Mouse (Mus musculus) forebrain, embryonic 16.5 days (tissue): ENCODE data around the gene Hyal6. TPM values are rescaled to one million over a fixed set of nuclear protein-coding genes. Genes with fewer than 3 reads are reported as not detected.
A peak's percentile ranks its signal among the peaks of the same experiment; 100 is the strongest.

ENCODE experiments used
- ATAC-seq: fragments of 200-750 bp; cut with Nextera tagmentation; 2 replicates; pipeline ENCODE4 v1.8.0; 2017; ENCODE audit warnings: mild to moderate bottlenecking, moderate library complexity
- H3K27ac ChIP-seq: fragments of 300-500 bp; sonication (generic); 2 replicates; pipeline ENCODE4 v1.5.1; 2014; ENCODE audit warnings: low read length, control low read depth
- H3K27me3 ChIP-seq: fragments of 300-500 bp; sonication (generic); replicated peaks from 2 replicates; pipeline ENCODE4 v1.6.1; 2014; ENCODE audit warnings: low read length; ENCODE audit not compliant: control insufficient read depth, insufficient read depth
- H3K36me3 ChIP-seq: fragments of 300-500 bp; sonication (generic); 2 replicates; pipeline ENCODE4 v1.6.1; 2014; ENCODE audit not compliant: control insufficient read depth, insufficient read depth
- H3K4me1 ChIP-seq: fragments of 300-500 bp; sonication (generic); replicated peaks from 2 replicates; pipeline ENCODE4 v1.6.1; 2014; ENCODE audit warnings: low read length; ENCODE audit not compliant: control insufficient read depth, insufficient read depth
- H3K4me2 ChIP-seq: fragments of 300-500 bp; sonication (generic); 2 replicates; pipeline ENCODE4 v1.6.1; 2014; ENCODE audit warnings: mild to moderate bottlenecking, low read length, control low read depth
- H3K4me3 ChIP-seq: fragments of 300-500 bp; sonication (generic); replicated peaks from 2 replicates; pipeline ENCODE4 v1.5.1; 2014; ENCODE audit warnings: mild to moderate bottlenecking, low read length, control low read depth
- H3K9ac ChIP-seq: fragments of 300-500 bp; sonication (generic); replicated peaks from 2 replicates; pipeline ENCODE4 v1.6.1; 2014; ENCODE audit warnings: low read depth, low read length, control low read depth
- H3K9me3 ChIP-seq: fragments of 300-500 bp; sonication (generic); 2 replicates; pipeline ENCODE4 v1.6.1; 2016; ENCODE audit warnings: low read length; ENCODE audit not compliant: control insufficient read depth
- WGBS: fragments of 180-500 bp; shearing (Covaris S2); extraction: QIAGEN DNeasy Blood & Tissue Kit; methylation state at CpG from one replicate; pipeline ENCODE4 v1.1.7; 2014; 5-methylcytosine and 5-hydroxymethylcytosine counted together
- polyA plus RNA-seq: library from polyadenylated mRNA; unstranded; fragments of >200 nt; fragmentation: Nextera tagmentation; extraction: Ambion mirVana; gene quantifications from 2 replicates; pipeline ENCODE4 v1.2.1, GENCODE M21; 2015

The Hyal6 gene
- polyA plus RNA-seq, result not detected in 2 replicates

DNA sequence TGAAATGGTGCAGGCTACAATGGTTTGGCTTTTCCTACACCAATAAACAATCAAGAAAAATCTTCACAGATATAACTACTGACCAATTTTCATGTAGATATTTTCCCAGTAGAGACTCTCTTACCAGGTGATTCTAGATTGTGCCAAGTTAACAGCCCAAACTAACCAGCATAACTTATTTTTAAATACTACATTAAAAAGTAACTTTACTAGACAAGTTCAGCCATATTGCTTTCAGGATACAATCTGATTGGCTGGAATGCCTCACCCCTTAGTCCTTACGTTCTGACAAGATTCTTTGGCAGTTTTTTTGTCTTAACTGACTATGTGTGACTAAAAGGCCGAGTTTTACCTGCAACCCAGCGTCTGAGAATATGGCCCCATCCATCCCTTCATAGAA is at the start of gene Hyal6:
Hyal6 (plus strand) TSS at position 301 of the 400 bp plus-strand sequence.
- Histone ChIP-seq H3K9me3 (no peaks in the 10 kb centered on the region), H3K9ac (no peak within 1 kb of the TSS), H3K4me1 (no peaks in the 10 kb centered on the region), H3K36me3 (no peaks in the 10 kb centered on the region), H3K27me3 (no peaks in the 10 kb centered on the region), H3K4me2 (no peak within 1 kb of the TSS), H3K4me3 (no peak within 1 kb of the TSS), H3K27ac (no peak within 1 kb of the TSS)
- WGBS, result 80% methylated on average over 3 of the region's 3 CpGs
- ATAC-seq, result no peak

GRCm38 (mm10) chr6:24687871-24688270 is 45.2 kb upstream of the Hyal6 start:
- Histone ChIP-seq H3K36me3 (no peaks in the 10 kb centered on the region), H3K27me3 (no peaks in the 10 kb centered on the region), H3K4me1 (no peaks in the 10 kb centered on the region), H3K4me2 (no peak overlapping the region), H3K27ac (no peak overlapping the region), H3K4me3 (no peak overlapping the region), H3K9me3 (no peaks in the 10 kb centered on the region), H3K9ac (no peak overlapping the region)
- 23% methylated on average over 1 of the region's 1 CpGs for WGBS
- no peak for ATAC-seq

DNA sequence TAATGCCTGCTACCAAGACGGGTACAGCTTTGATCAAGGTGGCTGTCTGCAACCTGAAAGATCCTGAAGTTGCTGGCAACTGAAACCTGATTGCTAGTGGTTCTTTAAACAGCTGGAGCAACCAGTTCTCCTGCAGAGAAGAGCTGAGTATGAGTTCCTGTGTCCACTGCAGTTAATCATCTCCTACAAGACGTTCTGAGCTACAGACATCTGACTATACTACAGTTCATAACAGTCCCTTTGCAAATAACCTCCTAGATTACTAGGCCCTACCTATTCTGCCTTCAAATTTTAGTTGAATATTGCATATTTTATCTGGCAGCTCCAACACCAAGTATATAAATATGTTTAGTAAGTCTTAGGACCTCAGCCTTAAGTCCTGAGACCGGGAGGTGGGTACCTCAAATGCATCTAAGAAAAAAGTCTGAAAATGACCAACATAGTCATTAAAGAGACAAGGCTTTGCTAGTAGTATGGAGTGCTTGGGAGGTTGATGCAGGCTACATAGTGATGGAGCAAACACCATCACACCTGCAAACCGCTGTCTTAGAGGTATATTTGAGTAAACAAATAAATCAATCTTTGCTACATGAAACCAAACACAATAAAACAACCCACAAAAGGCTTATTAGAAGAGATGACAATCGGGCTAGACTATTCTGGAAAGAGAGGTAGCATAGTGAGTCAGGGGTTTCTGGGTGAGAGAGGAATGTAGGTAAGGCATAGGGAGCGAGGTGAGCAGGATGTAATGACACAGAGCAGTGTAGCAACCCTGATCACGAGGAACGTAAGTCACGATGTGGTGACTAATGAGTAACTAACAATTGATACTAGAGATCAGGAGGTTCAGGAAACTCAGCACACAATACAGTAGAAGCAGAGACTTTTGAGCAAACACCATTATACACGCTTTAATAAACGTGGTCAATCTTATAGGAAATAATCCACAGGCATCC is 38.3 kb upstream of the Hyal6 start:
- WGBS, result 84% methylated on average over 11 of the region's 11 CpGs
- Histone ChIP-seq H3K36me3 (no peaks in the 10 kb centered on the region), H3K9me3 (no peaks in the 10 kb centered on the region), H3K4me2 (no peak overlapping the region), H3K4me1 (no peaks in the 10 kb centered on the region), H3K4me3 (no peak overlapping the region), H3K27me3 (no peaks in the 10 kb centered on the region), H3K27ac (no peak overlapping the region), H3K9ac (no peak overlapping the region)
- no peak for ATAC-seq

- Histone ChIP-seq H3K4me3 (no peak overlapping the region), H3K4me1 (no peaks in the 10 kb centered on the region), H3K36me3 (no peaks in the 10 kb centered on the region), H3K27ac (no peak overlapping the region), H3K27me3 (no peaks in the 10 kb centered on the region), H3K9me3 (no peaks in the 10 kb centered on the region), H3K4me2 (no peak overlapping the region), H3K9ac (no peak overlapping the region)
- WGBS, result 90% methylated on average over 4 of the region's 4 CpGs
- no peak for ATAC-seq
These were observed 36.9 kb upstream of the Hyal6 start for GRCm38 (mm10) chr6:24696117-24696516.

GRCm38 (mm10) chr6:24697216-24697615 is 35.8 kb upstream of the Hyal6 start:
- no peaks in the 10 kb centered on the region for H3K9me3 ChIP-seq

GRCm38 (mm10) chr6:24707090-24707489 is 26.0 kb upstream of the Hyal6 start:
- H3K27ac ChIP-seq, result no peak overlapping the region
- 88% methylated on average over 5 of the region's 5 CpGs for WGBS
- no peak overlapping the region for H3K9ac ChIP-seq
- no peaks in the 10 kb centered on the region for H3K4me1 ChIP-seq
- no peak for ATAC-seq
- no peaks in the 10 kb centered on the region for H3K27me3 ChIP-seq
- H3K4me2 ChIP-seq, result no peak overlapping the region
- no peak overlapping the region for H3K4me3 ChIP-seq
- H3K36me3 ChIP-seq, result no peaks in the 10 kb centered on the region
- no peaks in the 10 kb centered on the region for H3K9me3 ChIP-seq

More at GRCm38 (mm10) chr6:24697216-24697615, 35.8 kb upstream of the Hyal6 start:
- Histone ChIP-seq H3K27ac (no peak overlapping the region), H3K36me3 (no peaks in the 10 kb centered on the region), H3K27me3 (no peaks in the 10 kb centered on the region), H3K4me2 (no peak overlapping the region), H3K9ac (no peak overlapping the region), H3K4me1 (no peaks in the 10 kb centered on the region), H3K4me3 (no peak overlapping the region)
- WGBS, result 91% methylated on average over 5 of the region's 5 CpGs
- ATAC-seq, result no peak

GRCm38 (mm10) chr6:24707499-24707898 is 25.5 kb upstream of the Hyal6 start:
- Histone ChIP-seq H3K4me2 (no peak overlapping the region), H3K27ac (no peak overlapping the region), H3K9me3 (no peaks in the 10 kb centered on the region), H3K4me1 (no peaks in the 10 kb centered on the region), H3K27me3 (no peaks in the 10 kb centered on the region), H3K36me3 (no peaks in the 10 kb centered on the region), H3K4me3 (no peak overlapping the region), H3K9ac (no peak overlapping the region)
- 78% methylated on average over 2 of the region's 2 CpGs for WGBS
- ATAC-seq, result no peak

GRCm38 (mm10) chr6:24721317-24722099 is 11.5 kb upstream of the Hyal6 start:
- H3K27ac ChIP-seq, result no peak overlapping the region
- no peak overlapping the region for H3K4me3 ChIP-seq
- no peaks in the 10 kb centered on the region for H3K4me1 ChIP-seq
- 28% methylated on average over 13 of the region's 13 CpGs for WGBS
- H3K9ac ChIP-seq, result no peak overlapping the region
- no peaks in the 10 kb centered on the region for H3K9me3 ChIP-seq
- ATAC-seq, result peak; percentile 91
- H3K36me3 ChIP-seq, result no peaks in the 10 kb centered on the region
- H3K27me3 ChIP-seq, result no peaks in the 10 kb centered on the region
- H3K4me2 ChIP-seq, result no peak overlapping the region

GRCm38 (mm10) chr6:24728130-24728529 is 4.9 kb upstream of the Hyal6 start:
- H3K4me2 ChIP-seq, result no peak overlapping the region
- H3K36me3 ChIP-seq, result no peaks in the 10 kb centered on the region
- no peak for ATAC-seq
- no peaks in the 10 kb centered on the region for H3K4me1 ChIP-seq
- no peak overlapping the region for H3K4me3 ChIP-seq
- no peak overlapping the region for H3K27ac ChIP-seq
- no peaks in the 10 kb centered on the region for H3K27me3 ChIP-seq
- no peak overlapping the region for H3K9ac ChIP-seq
- no peaks in the 10 kb centered on the region for H3K9me3 ChIP-seq
- 100% methylated on average over 1 of the region's 1 CpGs for WGBS
